In genomic region chr4:154222773-154223172, GRCm38 (mm10) we compare ENCODE assay signal across 17 mouse cellular contexts. TPM values are rescaled to one million over a fixed set of nuclear protein-coding genes. Genes with fewer than 3 reads are reported as not detected.
DNase-seq lines count a peak whose midpoint lies in the region; ATAC-seq and TF ChIP-seq lines count a peak whose summit lies in the region.
"Had no signal": no experiment of that assay in that cellular context is flagged by ENCODE, and none has a peak within 500 bp of the region (broad histone marks: within the 10 kb centered on the region; RNA-seq: fewer than 3 reads in every experiment).

No protein-coding gene starts in this region.

- no peaks in the 10 kb centered on the region for H3K27me3 ChIP-seq in kidney, adult 2 months (replicated peaks; ENCODE audit: control insufficient read depth, insufficient read depth, low read length)
- H3K27me3 ChIP-seq in embryonic facial prominence, embryonic 15.5 days, result no peaks in the 10 kb centered on the region
- no peaks in the 10 kb centered on the region for H3K27me3 ChIP-seq in heart, postnatal 0 days (ENCODE audit: control insufficient read depth, insufficient read depth, low read length)
- H3K27me3 ChIP-seq in intestine, postnatal 0 days (replicated peaks; ENCODE audit: control insufficient read depth, insufficient read depth, low read length), result no peaks in the 10 kb centered on the region
- H3K27me3 ChIP-seq: forebrain, embryonic 15.5 days; limb, embryonic 12.5 days; midbrain, embryonic 12.5 days; neural tube, embryonic 15.5 days had no signal

- DNase-seq in cerebellum, postnatal 36 days, result peak; percentile 51 to 52
- DNase-seq in cerebellum, adult 11 months, result no peak
- peak; percentile 45 for DNase-seq in kidney, adult 2 months
- DNase-seq in kidney, adult 11 months, result no peak
- peak; percentile 47 for DNase-seq in heart, postnatal 0 days (ENCODE audit: low spot score)
- DNase-seq: adrenal gland, adult 2 months; liver, postnatal 0 days; lung, postnatal 36 days; retina, postnatal 1 day had no signal

- no peak for TF ChIP-seq EP300 in heart, postnatal 0 days (IDR thresholded peaks at IDR 0.05; ENCODE audit: low read depth)

- WGBS in kidney, adult 2 months, result 43% methylated on average over 6 of the region's 6 CpGs
- 79% methylated on average over 6 of the region's 6 CpGs for WGBS in embryonic facial prominence, embryonic 15.5 days
- 17% methylated on average over 6 of the region's 6 CpGs for WGBS in heart, postnatal 0 days
- WGBS in intestine, postnatal 0 days, result 67% methylated on average over 6 of the region's 6 CpGs

- no peaks in the 10 kb centered on the region for H3K9me3 ChIP-seq in embryonic facial prominence, embryonic 15.5 days (replicated peaks)
- no peaks in the 10 kb centered on the region for H3K9me3 ChIP-seq in heart, postnatal 0 days (replicated peaks; ENCODE audit: control insufficient read depth, low read length)
- no peaks in the 10 kb centered on the region for H3K9me3 ChIP-seq in intestine, postnatal 0 days (ENCODE audit: control insufficient read depth)
- H3K9me3 ChIP-seq: forebrain, embryonic 15.5 days; limb, embryonic 12.5 days; midbrain, embryonic 12.5 days; neural tube, embryonic 15.5 days had no signal

- no peak overlapping the region for H3K4me2 ChIP-seq in embryonic facial prominence, embryonic 15.5 days (replicated peaks)
- no peak overlapping the region for H3K4me2 ChIP-seq in heart, postnatal 0 days (ENCODE audit: low read depth, low read length)
- no peak overlapping the region for H3K4me2 ChIP-seq in intestine, postnatal 0 days (replicated peaks; ENCODE audit: low read depth)
- H3K4me2 ChIP-seq: forebrain, embryonic 15.5 days; limb, embryonic 12.5 days; midbrain, embryonic 12.5 days; neural tube, embryonic 15.5 days had no signal

- H3K36me3 ChIP-seq in kidney, adult 2 months (ENCODE audit: control insufficient read depth, insufficient read depth, low read length), result no peaks in the 10 kb centered on the region
- H3K36me3 ChIP-seq in embryonic facial prominence, embryonic 15.5 days, result no peaks in the 10 kb centered on the region
- H3K36me3 ChIP-seq in heart, postnatal 0 days (replicated peaks; ENCODE audit: control insufficient read depth, insufficient read depth, low read length), result no peaks in the 10 kb centered on the region
- H3K36me3 ChIP-seq in intestine, postnatal 0 days (ENCODE audit: control insufficient read depth, insufficient read depth), result no peaks in the 10 kb centered on the region
- H3K36me3 ChIP-seq: forebrain, embryonic 15.5 days; midbrain, embryonic 12.5 days; neural tube, embryonic 15.5 days had no signal

- H3K4me3 ChIP-seq in kidney, adult 2 months (ENCODE audit: insufficient read depth, low read depth, low read length), result no peak overlapping the region
- no peak overlapping the region for H3K4me3 ChIP-seq in embryonic facial prominence, embryonic 15.5 days (replicated peaks)
- H3K4me3 ChIP-seq in heart, postnatal 0 days (ENCODE audit: low read depth, low read length), result no peak overlapping the region
- no peak overlapping the region for H3K4me3 ChIP-seq in intestine, postnatal 0 days (ENCODE audit: low read depth, low read length)
- H3K4me3 ChIP-seq: forebrain, embryonic 15.5 days; layer of hippocampus, adult 2 months; left cerebral cortex, adult 2 months; limb, embryonic 12.5 days; midbrain, embryonic 12.5 days; neural tube, embryonic 15.5 days had no signal

- no peak for TF ChIP-seq POLR2A in kidney, adult 2 months (IDR thresholded peaks at IDR 0.05; ENCODE audit: low read depth, low read length)

- H3K4me1 ChIP-seq in kidney, adult 2 months (ENCODE audit: control insufficient read depth, insufficient read depth, low read length), result no peaks in the 10 kb centered on the region
- peaks cover 92% of the 10 kb centered on the region for H3K4me1 ChIP-seq in embryonic facial prominence, embryonic 15.5 days
- H3K4me1 ChIP-seq in heart, postnatal 0 days (ENCODE audit: control insufficient read depth, insufficient read depth), result peaks cover 39% of the 10 kb centered on the region
- no peaks in the 10 kb centered on the region for H3K4me1 ChIP-seq in intestine, postnatal 0 days (replicated peaks; ENCODE audit: control insufficient read depth, insufficient read depth, low read length)

- TF ChIP-seq CTCF in kidney, adult 2 months (conservative IDR thresholded peaks at IDR 0.05; ENCODE audit: insufficient read depth, insufficient read length, low read depth, low read length), result no peak
- no peak for TF ChIP-seq CTCF in heart, postnatal 0 days (IDR thresholded peaks at IDR 0.05; ENCODE audit: low read depth)
- TF ChIP-seq CTCF in intestine, postnatal 0 days (IDR thresholded peaks at IDR 0.05; ENCODE audit: low read depth), result no peak

- no peak overlapping the region for H3K27ac ChIP-seq in kidney, adult 2 months (ENCODE audit: insufficient read depth, low read depth, low read length)
- H3K27ac ChIP-seq in embryonic facial prominence, embryonic 15.5 days (replicated peaks), result peak overlapping the region; percentile 95
- peak overlapping the region; percentile 26; the same call in 1 of the 2 replicates for H3K27ac ChIP-seq in heart, postnatal 0 days (ENCODE audit: low read depth)
- H3K27ac ChIP-seq in intestine, postnatal 0 days (ENCODE audit: low read depth, low read length), result no peak overlapping the region
- H3K27ac ChIP-seq: forebrain, embryonic 15.5 days; layer of hippocampus, adult 2 months; left cerebral cortex, adult 2 months; midbrain, embryonic 12.5 days; neural tube, embryonic 15.5 days had no signal

- no peak overlapping the region for H3K9ac ChIP-seq in embryonic facial prominence, embryonic 15.5 days
- 0 out of 2 replicates have a peak overlapping the region, but pooled peaks have one; percentile 6 for H3K9ac ChIP-seq in heart, postnatal 0 days (replicated peaks; ENCODE audit: low read depth, low read length)
- no peak overlapping the region for H3K9ac ChIP-seq in intestine, postnatal 0 days (ENCODE audit: low read depth, low read length)
- H3K9ac ChIP-seq: forebrain, embryonic 15.5 days; limb, embryonic 12.5 days; liver, postnatal 0 days; midbrain, embryonic 12.5 days; neural tube, embryonic 15.5 days had no signal

- ATAC-seq in embryonic facial prominence, embryonic 15.5 days (ENCODE audit: insufficient number of reproducible peaks, low FRiP score, low TSS enrichment, low read depth), result no peak
- ATAC-seq in heart, postnatal 0 days (ENCODE audit: insufficient read depth, low read depth), result peak; percentile 28; the same call in 1 of the 2 replicates
- ATAC-seq in intestine, postnatal 0 days, result no peak
- ATAC-seq: forebrain, embryonic 15.5 days; liver, postnatal 0 days had no signal

RNA-seq across cellular contexts. Expression of gene Megf6, which starts 52.2 kb away (rescaled TPM):
- polyA plus RNA-seq in kidney, adult 2 months (2012; rRNA removed), result 0.55 and 1.2 TPM in 2 replicates
- polyA plus RNA-seq in embryonic facial prominence, embryonic 15.5 days (2015; fragmentation: Nextera tagmentation; extraction: Ambion mirVana), result 146 and 154 TPM in 2 replicates
- 53.3 and 79.8 TPM in 2 replicates for total RNA-seq in heart, postnatal 0 days (2014; rRNA removed; ENCODE audit: low replicate concordance)
- polyA plus RNA-seq in heart, postnatal 0 days (2015; fragmentation: Nextera tagmentation; extraction: Ambion mirVana), result 11.6 and 12.9 TPM in 2 replicates
- 4.4 and 4.5 TPM in 2 replicates for polyA plus RNA-seq in intestine, postnatal 0 days (2015; fragmentation: Nextera tagmentation; extraction: Ambion mirVana)

Comparison
In these comparisons a context has a peak if more than half of its experiments do, and no peak if none do; other contexts are left out.
1. DNase-seq: peak in cerebellum, postnatal 36 days (2 of 2), kidney, adult 2 months (single experiment) and heart, postnatal 0 days (single experiment); none in cerebellum, adult 11 months (single experiment) and kidney, adult 11 months (single experiment).
2. H3K27ac ChIP-seq: peak in embryonic facial prominence, embryonic 15.5 days (single experiment) and heart, postnatal 0 days (single experiment); none in kidney, adult 2 months (single experiment) and intestine, postnatal 0 days (single experiment).
3. RNA of gene Megf6, which starts 52.2 kb away (polyA plus RNA-seq): 146 to 154 TPM in embryonic facial prominence, embryonic 15.5 days; 11.6 to 12.9 TPM in heart, postnatal 0 days, 4.4 to 4.5 TPM in intestine, postnatal 0 days and 0.55 to 1.2 TPM in kidney, adult 2 months; every median in the first group is over 10 times any median in the second.